Mouse (Mus musculus): ENCODE results near the gene Tbc1d15.
"Not testable (repeated sequence)": the region's sequence is repeated elsewhere in the genome, so short reads cannot be mapped to it uniquely, and the experiment has no call there.

The Tbc1d15 gene

DNA sequence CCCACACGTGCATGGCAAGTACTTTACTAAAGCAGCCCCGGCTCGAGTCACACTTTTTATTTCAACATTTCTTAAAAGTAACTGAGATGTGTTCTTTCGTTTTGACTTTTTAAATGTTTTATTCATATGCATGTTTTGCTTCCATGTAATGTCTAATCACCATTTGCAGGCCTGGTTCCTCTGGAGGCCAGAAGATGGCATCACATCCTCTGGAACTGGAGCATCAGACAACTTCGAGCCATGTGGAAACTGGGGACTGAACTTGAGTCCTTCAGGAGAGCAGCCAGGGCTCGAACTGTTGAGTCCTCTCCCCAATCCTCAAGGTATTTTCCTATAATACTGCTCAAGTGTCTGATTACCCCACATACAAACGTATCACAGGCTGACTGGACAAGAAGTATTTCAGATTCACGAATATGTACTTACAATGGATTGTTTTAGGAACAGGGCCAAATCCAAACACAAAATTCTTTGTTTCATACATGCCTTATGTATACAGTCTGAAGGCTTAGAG is 10.1 kb downstream of the Tbc1d15 start:
- no peak for DNase-seq

DNA sequence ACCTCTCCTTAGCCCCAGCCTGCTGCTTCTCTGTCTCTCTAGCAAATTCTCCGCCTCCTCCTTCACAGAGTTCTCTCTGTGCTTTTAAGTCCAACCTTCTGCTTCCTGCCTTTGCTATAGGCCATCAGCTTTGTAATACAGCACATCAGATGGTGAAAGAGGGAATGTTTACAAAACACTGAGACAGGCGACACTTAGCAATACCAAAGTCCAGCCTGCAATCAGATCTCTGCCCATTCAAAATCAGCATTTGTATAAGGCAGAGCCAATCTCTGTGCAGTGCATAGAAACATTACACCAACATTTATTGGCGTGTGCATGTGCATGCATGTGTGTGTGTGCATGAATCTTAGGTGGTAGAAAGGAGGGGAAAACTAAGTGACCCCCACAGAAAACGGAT is 13.3 kb downstream of the Tbc1d15 start:
- no peak for DNase-seq

DNA sequence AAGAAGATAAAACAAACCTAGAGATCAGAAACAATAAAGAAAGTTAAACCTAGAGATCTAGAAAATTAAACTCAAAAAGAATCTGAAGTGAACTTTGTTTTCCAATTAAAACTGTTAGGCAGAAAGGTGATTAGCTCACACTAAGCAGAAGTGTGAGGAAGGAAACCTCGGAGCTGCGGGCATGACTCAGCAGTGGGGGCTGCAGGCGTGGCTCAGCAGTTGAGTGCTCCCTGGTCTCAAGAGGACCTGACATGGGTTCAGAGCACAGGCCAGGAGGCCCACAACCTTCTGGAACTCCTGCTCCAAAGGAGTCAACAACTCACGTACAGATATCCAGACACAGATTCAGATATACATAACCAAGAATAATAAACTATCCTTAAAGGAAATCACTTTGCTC is 14.5 kb downstream of the Tbc1d15 start:
- DNase-seq: no peak

DNA sequence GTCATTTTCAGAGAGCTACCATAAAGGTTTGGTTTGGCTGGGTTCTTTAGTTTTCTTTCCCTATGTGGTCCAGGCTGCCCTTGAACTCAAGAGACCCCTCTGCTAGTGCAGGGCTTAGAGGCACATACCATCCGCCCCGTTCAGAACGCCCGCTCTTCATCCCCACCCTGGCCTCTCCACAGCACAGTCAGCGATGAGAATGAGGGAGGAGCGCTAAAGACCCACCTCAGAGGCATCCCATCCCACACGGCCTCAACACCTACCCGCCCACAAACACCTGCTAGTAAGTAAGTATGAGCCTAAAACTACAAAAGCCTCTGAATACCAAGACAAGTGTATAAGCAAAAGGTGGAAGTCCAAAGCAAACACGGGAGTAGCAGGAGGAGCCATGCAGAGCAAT is 15.8 kb downstream of the Tbc1d15 start:
- DNase-seq: no peak

DNA sequence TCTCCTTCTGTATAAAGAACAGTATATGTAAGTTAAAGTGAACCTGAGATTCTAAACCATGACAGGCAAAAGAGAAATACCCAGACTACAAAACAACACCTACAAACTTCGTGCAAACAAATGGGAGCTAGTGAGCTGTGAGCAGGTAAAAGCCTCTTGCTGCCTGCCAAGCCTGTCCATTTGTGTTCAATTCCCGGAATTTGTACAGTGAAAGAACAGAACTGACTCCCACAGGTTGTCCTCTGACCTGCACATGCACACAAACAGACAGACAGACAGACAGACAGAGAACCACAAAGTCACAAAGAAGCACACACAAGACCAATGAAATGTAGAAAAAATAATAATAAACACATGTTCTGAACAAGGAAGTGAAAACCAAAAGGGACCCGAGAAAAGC is 17.5 kb downstream of the Tbc1d15 start:
- no peak for DNase-seq

DNA sequence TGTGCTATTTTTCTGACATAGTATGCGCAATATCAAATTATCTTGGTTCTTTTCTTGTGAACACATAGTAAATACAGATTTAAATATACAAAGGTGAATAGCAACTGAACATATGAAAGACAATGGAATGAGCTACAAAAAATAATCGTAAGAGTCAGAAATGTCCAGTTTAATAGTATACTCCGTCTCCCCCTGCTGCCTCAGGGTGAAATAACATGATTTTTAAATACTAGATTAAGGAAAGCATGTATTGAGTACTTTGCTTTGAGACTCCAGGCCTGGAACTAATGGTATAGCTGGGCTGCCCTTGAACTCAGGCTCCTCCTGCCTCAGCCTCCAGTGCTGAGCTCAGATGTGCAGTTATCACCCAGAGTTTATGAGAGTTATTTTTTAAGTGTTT is 18.8 kb downstream of the Tbc1d15 start:
- no peak for DNase-seq

DNA sequence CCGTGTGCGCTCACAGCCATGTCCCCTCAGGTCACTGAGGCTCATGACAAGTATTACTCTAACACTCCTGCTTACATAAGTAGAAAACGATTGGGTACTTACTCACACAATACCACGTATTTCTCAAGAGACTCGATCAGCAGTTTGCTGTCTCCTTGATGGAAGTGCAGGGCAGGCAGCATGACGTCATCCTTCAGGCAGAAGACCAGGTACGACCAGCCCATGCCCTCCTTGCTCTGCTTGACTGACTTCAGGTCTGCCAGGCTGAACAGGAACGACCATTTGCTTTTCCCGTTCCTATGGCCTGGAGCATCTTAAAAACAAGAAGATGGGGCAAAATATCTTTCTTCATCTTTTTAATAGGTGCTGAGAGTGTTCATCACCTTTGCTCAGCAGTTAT is 22.2 kb downstream of the Tbc1d15 start:
- no peak for DNase-seq

DNA sequence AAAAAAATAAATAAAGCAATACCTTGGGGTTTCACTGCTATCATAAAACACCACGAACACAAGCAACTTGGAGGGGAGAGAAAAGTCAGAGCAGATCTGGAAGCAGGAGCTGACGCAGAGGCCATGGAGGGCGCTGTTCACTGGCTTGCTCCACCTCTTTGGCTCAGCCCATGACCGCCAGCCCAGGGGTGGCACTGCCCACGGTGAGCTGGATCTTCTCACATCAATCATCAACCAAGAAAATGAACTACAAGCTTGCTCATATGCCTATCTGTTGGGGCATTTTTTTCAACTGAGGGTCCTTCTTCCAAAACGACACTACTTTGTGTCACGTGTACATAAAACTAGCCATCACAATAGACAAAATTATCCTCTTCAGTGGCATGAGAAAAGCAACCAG is 24.7 kb downstream of the Tbc1d15 start:
- DNase-seq: no peak

DNA sequence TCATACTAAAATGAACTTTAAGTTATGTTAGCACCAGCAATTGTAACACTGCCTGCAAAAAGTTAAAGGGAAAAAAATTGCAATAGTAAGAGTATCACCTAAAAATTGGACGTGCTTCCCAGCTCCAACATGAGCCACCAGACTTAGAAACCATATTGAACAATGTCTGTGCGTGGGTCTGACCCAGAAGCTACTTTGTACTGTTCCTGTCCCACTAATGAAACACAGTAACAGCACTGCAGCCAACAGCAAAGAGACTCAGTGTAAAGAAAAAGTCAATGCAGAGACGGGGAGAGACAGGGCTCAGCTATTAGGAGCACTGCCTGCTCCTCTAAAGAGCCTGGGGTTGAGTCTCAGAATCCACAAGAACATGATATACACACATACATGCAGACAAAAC is 27.4 kb downstream of the Tbc1d15 start:
- no peak for DNase-seq

DNA sequence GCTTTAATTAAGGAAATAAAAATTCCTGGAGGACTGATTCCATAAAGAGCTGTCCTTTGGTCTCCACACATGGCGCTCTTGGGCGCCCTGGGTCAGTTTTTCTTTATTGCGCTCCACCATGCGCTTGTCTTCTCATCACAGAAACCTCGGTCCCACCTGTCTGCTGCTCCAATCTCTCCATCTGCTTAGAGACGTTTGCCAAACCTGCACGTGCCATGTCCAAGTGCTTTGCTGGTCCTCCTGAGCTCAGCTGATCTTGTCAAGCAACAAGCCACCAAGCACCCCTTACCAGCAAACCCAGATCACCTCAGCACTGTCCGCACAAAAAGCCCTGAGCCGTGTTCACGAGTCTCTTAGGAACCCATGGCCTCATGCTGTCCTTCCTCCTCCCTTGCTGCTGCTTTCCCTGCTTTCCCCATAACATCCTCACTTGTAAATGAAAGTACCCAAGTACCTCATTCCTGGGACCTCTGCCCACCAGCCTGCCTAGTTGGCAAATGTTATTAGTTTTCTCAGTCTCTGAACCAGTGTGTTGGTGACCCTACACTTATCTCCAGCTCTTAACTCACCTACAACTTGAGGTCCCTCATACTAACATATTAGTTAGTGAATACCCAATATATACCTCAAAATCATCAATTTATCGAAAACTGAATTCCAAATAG is 38.2 kb downstream of the Tbc1d15 start:
- no peak for DNase-seq

DNA sequence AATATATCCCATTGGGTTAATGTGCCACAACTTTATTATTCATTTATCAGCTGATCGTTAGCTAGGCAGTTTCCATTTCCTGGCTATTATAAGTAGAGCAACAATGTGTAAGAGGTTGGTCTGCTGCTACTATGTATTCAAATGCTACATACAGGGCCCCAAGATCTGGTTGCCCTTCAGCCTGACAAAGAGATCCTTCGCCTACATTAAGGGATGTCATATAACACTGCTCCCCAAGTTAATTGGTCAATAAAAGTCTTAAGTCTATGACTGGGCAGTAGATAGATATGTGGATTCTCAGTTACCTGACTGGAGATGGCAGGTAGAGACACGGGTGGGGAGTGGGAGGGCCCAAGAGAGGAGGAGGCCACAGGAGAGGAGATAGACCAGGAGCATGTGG is 45.4 kb downstream of the Tbc1d15 start:
- no peak for DNase-seq

DNA sequence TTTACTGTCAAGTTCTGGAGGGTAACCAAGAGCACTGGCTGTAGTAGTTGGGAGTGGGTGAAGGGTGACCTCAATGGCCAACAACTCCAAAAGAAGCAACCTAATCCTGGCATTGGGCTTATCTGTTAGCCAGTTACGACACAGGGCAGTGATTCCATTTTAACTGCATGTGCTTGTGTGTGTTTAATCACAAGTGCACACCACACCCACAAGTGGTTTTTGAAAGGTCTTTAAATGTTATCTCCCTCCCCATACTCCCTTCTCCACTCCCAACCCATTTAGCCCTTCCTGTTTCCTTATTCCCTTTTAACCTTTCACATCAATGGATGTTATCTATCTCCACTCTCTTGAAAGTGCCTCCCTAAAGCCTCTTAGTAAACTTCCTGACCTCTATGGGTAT is 46.0 kb downstream of the Tbc1d15 start:
- no peak for DNase-seq

DNA sequence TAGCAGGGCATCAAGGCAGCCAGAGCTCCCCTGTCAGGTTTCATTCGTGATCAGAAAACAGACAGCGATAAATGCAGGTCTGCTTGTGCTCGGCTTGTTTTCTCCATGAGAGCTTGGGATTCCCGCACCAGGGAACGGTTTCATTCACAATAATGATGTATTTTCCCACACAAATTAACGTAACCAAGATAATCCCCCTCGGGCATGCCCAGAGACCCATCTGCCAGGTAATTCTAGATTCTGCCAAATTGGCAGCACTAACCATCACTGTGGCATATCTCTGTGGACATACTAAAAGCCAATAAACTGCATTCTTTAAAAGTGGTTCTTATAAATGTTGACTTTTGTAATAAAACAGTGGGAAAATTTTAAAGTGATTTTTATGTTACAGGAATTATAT is 60.1 kb downstream of the Tbc1d15 start:
- DNase-seq: no peak

DNA sequence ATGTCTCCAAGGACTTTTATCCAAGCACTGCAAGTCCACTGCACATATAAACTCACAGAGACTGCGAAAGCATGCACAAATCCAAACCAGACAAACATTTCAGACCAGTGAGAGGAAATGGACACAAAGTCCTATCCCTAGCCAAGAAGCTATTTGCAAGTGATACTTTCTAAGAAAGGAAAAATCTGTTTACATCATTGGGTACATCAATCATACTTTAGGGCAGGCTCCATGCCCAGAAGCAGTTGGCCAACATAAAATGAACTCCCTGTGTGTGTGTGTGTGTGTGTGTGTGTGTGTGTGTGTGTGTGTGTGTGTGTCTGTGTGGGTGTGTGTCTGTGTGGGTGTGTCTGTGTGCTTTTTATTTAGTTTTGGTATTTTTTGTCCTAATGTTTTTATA is 63.9 kb downstream of the Tbc1d15 start:
- DNase-seq: no peak

DNA sequence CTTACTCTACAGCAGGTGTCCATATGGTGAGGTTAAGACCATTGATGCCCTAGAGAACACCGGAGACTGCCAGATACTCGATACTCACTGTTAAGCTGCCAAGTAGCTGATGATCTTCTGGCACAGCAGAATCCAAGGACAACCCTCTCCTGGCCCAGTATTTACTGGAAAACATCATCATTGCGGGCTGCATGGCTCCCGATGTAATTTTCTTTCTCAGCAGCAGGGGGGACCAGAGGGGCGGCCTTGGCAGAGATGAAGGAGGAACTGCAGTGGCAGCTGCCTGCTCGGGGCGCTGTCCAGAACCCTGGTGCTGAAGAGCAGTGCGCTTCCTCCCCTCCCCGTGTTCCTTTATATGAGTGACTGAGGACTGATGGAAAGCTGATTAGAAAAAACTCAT is 66.6 kb downstream of the Tbc1d15 start, which contains the start of gene Tph2:
TSS of gene Tph2 (minus strand) at position 326 of the 400 bp plus-strand sequence.
- peak; percentile 70 for DNase-seq

DNA sequence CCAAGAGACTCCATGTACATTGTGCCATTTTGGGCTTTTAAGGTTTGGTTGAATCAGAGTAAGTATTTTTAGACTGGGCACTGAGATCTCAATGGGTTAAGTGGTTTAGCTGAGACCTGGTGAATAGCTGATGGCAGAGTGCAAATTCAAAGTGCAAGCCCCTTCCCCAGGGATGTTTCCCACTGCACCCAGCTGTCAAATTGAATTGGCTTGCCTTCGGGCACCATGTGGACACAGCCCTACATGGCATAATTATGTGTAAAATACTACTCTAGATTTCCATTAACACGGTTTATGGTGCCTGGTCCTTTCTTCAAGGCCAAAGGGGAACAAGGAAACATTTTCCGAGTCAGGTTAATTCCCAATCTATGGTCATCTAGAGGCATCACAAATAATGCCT is 70.2 kb downstream of the Tbc1d15 start:
- no peak for DNase-seq

DNA sequence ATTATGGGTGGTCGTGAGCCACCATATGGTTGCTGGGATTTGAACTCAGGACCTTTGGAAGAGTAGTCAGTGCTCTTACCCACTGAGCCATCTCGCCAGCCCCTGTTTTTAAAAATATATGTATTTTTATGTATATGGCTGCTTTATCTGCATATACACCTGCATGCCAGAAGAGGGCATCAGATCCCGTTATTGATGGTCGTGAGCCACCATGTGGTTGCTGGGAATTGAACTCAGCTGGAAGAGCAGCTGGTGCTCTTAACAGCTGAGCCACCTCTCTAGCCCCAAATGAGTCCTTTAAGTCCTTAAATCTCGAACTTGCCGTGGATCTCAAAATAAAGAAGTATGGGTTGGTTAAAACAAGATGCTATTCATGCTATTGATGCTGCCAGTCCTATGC is 73.2 kb downstream of the Tbc1d15 start:
- DNase-seq: not testable (repeated sequence)

DNA sequence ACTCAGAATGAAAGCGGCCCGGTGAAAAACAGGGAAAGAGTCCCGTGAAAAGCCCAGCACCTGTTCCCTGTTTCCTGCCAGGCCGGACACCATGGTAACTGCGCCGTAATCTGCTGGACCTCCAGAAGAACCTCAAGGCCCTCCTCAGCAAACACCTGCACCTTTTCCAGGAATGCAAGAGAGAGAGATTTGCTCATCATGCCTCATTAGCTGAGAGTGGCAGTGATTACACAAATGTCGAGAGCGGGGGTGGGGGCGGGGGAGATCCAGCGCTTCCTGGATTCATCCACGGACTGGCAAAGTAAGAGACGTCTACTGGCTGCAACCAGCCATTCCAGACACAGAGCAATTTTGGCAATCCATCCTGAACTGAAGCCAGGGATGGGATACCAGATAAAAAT is 75.7 kb downstream of the Tbc1d15 start:
- peak; percentile 37 for DNase-seq

DNA sequence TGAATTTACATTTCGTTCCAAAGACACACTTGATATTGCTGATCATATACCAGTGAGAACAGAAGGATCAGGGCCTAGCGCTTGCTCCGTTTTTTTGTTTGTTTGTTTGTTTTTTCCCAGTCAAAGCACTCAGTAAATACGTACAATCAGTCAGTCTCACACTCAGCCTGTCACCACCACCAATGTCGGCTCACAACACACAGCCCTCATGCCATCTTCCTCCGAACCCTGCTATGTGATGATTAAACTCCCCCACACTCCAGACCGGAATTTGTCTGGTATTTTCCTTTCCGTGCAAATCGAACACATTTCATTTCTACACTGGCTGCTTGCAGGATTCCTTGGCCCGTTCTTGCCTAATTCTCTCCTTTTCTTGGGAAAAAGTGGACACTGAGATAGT is 77.9 kb downstream of the Tbc1d15 start:
- no peak for DNase-seq

DNA sequence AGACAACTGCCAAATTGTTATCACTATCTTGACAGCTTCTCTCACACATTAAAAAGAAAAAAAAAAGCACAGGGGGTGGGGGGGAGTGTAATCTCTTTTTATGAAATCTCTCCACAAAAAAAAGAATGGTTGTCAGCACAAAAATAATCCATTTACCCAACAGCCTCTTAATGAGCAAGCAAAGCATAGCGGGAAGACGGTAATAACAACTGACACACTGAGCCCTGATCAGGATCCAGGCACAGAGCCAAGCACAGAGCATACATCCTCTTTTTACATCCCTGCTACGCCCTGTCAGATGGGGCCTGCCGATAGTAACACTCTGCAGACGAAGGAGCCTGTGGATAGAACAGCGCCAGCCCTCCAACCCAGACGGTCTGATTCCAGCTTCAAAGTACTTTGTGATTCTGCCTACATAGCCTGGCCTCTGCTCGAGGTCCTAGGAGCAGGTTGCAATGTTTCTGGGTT is 79.9 kb downstream of the Tbc1d15 start:
- DNase-seq: peak; percentile 64

DNA sequence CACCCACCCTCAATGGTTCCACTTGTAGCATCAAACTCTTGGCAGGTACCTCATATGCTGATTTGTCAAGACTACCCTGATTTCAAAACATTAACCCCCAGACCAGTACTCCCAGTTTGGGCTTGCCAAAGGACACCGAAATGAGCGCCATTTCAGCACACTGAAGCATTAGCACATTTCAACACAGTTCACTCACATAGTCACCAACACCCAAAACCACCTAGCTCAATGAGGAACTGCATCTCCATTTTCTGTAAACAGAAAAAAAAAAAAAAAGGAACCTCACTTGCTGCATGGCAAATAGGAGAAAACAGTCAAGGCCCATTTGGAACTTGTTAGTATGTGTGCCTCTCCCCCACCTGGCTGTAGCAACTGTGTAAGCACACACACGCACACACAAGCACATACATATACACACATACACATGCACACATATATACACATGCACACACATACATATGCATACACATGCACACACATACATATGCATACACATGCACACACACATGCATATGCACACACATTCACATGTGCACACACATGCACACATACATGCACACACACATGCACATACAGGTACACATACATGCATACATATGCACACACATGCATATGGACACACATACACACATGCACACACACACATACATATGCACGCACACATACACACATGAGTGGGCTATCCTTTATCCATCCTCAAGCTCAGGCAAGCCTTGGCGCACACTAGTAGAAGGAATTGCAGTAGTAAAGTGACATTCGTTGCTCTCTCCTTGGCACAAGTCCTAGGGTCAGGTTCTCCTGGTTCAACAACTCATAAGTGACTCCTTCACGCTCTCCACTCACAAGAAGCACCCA is 80.5 kb downstream of the Tbc1d15 start:
- no peak for DNase-seq

DNA sequence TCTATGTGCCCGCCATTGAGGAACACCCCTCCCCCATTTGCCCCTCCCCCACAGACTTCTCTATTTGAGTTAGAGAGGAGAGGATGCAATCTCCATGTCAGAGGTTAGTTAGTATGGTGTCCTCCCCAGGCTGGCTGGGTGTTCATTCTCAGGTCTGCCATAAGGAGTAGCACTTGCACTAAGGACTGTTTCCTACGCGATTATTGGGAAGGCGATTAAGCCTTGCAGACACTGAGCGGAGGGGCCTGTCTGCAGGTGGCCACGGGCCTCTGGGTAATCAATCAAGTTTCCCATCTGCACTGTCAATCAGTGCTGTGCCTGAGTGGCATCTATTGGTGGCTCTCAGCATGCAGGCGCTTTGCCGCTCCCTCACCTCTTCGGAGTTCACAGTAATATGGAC is 81.9 kb downstream of the Tbc1d15 start:
- DNase-seq: no peak

DNA sequence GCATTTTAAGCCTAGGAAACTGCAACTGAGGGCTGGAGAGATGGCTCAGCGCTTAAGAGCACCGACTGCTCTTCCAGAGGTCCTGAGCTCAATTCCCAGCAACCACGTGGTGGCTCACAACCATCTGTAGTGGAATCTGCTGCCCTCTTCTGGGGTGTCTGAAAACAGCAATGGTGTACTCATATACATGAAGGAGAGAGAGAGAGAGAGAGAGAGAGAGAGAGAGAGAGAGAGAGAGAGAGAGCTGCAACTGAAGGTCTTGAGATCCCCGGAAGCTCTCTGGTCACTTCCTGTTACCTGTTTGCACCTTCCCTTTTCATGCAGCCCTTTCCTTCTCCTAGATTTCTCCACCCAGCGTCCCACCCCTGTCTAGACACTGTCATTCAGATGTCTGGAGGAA is 91.0 kb downstream of the Tbc1d15 start:
- DNase-seq: no peak

Measured in right cerebral cortex, postnatal 4 days (tissue).